Mouse (Mus musculus) midbrain, embryonic 13.5 days (tissue): ENCODE measurements around the gene Eef2. TPM values are rescaled to one million over a fixed set of nuclear protein-coding genes. Genes with fewer than 3 reads are reported as not detected.
"Not testable (repeated sequence)": the region's sequence is repeated elsewhere in the genome, so short reads cannot be mapped to it uniquely, and the experiment has no call there.

Experiments used
- ATAC-seq: fragments of 200-750 bp; cut with Nextera tagmentation; 2 replicates; pipeline ENCODE4 v1.8.0; 2017; ENCODE audit warnings: mild to moderate bottlenecking, moderate TSS enrichment, moderate library complexity
- H3K27ac ChIP-seq: fragments of 300-500 bp; sonication (generic); 2 replicates; pipeline ENCODE4 v1.5.1; 2015; ENCODE audit warnings: inconsistent platforms, mild to moderate bottlenecking, moderate library complexity
- H3K27me3 ChIP-seq: fragments of 300-500 bp; sonication (generic); 2 replicates; pipeline ENCODE4 v1.6.1; 2015; ENCODE audit warnings: mild to moderate bottlenecking, inconsistent platforms
- H3K36me3 ChIP-seq: fragments of 300-500 bp; sonication (generic); 2 replicates; pipeline ENCODE4 v1.6.1; 2015; ENCODE audit warnings: mild to moderate bottlenecking, inconsistent platforms
- H3K4me1 ChIP-seq: fragments of 300-500 bp; sonication (generic); replicated peaks from 2 replicates; pipeline ENCODE4 v1.6.1; 2015; ENCODE audit warnings: inconsistent platforms
- H3K4me2 ChIP-seq: fragments of 300-500 bp; sonication (generic); replicated peaks from 2 replicates; pipeline ENCODE4 v1.6.1; 2015; ENCODE audit warnings: moderate library complexity, mild to moderate bottlenecking, inconsistent platforms
- H3K4me3 ChIP-seq: fragments of 300-500 bp; sonication (generic); replicated peaks from 2 replicates; pipeline ENCODE4 v1.5.1; 2015; ENCODE audit warnings: mild to moderate bottlenecking, inconsistent platforms
- H3K9ac ChIP-seq: fragments of 300-500 bp; sonication (generic); replicated peaks from 2 replicates; pipeline ENCODE4 v1.6.1; 2015; ENCODE audit warnings: mild to moderate bottlenecking, inconsistent platforms
- H3K9me3 ChIP-seq: fragments of 300-500 bp; sonication (generic); 2 replicates; pipeline ENCODE4 v1.6.1; 2016; ENCODE audit warnings: mild to moderate bottlenecking, inconsistent platforms
- WGBS: fragments of 180-500 bp; shearing (Covaris S2); methylation state at CpG from one replicate; pipeline ENCODE4 v1.1.7; 2015; 5-methylcytosine and 5-hydroxymethylcytosine counted together
- polyA plus RNA-seq: library from polyadenylated mRNA; unstranded; fragments of >200 nt; fragmentation: Nextera tagmentation; extraction: Ambion mirVana; gene quantifications from 2 replicates; pipeline ENCODE4 v1.2.1, GENCODE M21; 2015

Eef2 gene
- polyA plus RNA-seq, 1 experiment from 2014 or later, result 565 TPM

GRCm38 (mm10) chr10:81175936-81176465 lies 430 bp upstream of the Eef2 start:
- ATAC-seq, result no peak

GRCm38 (mm10) chr10:81177491-81177925 lies 1.1 kb downstream of the Eef2 start:
- Histone ChIP-seq H3K4me1 (peaks cover 69% of the 10 kb centered on the region), H3K36me3 (peaks cover 51% of the 10 kb centered on the region), H3K4me3 (peak overlapping the region; percentile 100), H3K9me3 (no peaks in the 10 kb centered on the region), H3K9ac (peak overlapping the region; percentile 99), H3K4me2 (peak overlapping the region; percentile 95), H3K27ac (peak overlapping the region; percentile 96), H3K27me3 (no peaks in the 10 kb centered on the region)
- no peak for ATAC-seq
- 13% methylated on average over 16 of the region's 16 CpGs for WGBS

More at GRCm38 (mm10) chr10:81175936-81176465, 430 bp upstream of the Eef2 start:
- Histone ChIP-seq H3K36me3 (peaks cover 37% of the 10 kb centered on the region), H3K4me2 (peak overlapping the region; percentile 95), H3K27ac (peak overlapping the region; percentile 96), H3K9ac (peak overlapping the region; percentile 55; the same call in 1 of the 2 replicates), H3K9me3 (no peaks in the 10 kb centered on the region), H3K4me3 (peak overlapping the region; percentile 100), H3K4me1 (peaks cover 61% of the 10 kb centered on the region), H3K27me3 (no peaks in the 10 kb centered on the region)
- WGBS, result 7% methylated on average over 13 of the region's 13 CpGs

- Histone ChIP-seq H3K27me3 (no peaks in the 10 kb centered on the region), H3K4me3 (peak overlapping the region; percentile 100), H3K4me1 (peaks cover 65% of the 10 kb centered on the region), H3K4me2 (peak overlapping the region; percentile 95), H3K36me3 (peaks cover 51% of the 10 kb centered on the region), H3K9ac (peak overlapping the region; percentile 99), H3K9me3 (no peaks in the 10 kb centered on the region), H3K27ac (no peak overlapping the region)
- WGBS, result 68% methylated on average over 14 of the region's 14 CpGs
- ATAC-seq, result no peak
Observed at GRCm38 (mm10) chr10:81177958-81178712, 1.7 kb downstream of the Eef2 start.

- Histone ChIP-seq H3K9ac (no peak overlapping the region), H3K27me3 (no peaks in the 10 kb centered on the region), H3K4me1 (peaks cover 63% of the 10 kb centered on the region), H3K27ac (no peak overlapping the region), H3K36me3 (peaks cover 52% of the 10 kb centered on the region), H3K4me3 (0 out of 2 replicates have a peak overlapping the region, but pooled peaks have one; percentile 100), H3K9me3 (no peaks in the 10 kb centered on the region), H3K4me2 (no peak overlapping the region)
- no peak for ATAC-seq
- 94% methylated on average over 11 of the region's 11 CpGs for WGBS
Observed at GRCm38 (mm10) chr10:81178927-81179326, 2.5 kb downstream of the Eef2 start.

- H3K4me3 ChIP-seq, result no peak overlapping the region
- ATAC-seq, result no peak
- no peak overlapping the region for H3K4me2 ChIP-seq
- WGBS, result 91% methylated on average over 32 of the region's 32 CpGs
- H3K27me3 ChIP-seq, result no peaks in the 10 kb centered on the region
- 0 out of 2 replicates have a peak overlapping the region, but pooled peaks have one; percentile 20 for H3K27ac ChIP-seq
- peaks cover 60% of the 10 kb centered on the region for H3K36me3 ChIP-seq
- H3K9me3 ChIP-seq, result no peaks in the 10 kb centered on the region
- no peak overlapping the region for H3K9ac ChIP-seq
- peaks cover 58% of the 10 kb centered on the region for H3K4me1 ChIP-seq
Observed at GRCm38 (mm10) chr10:81179451-81180342, 3.3 kb downstream of the Eef2 start.

- 94% methylated on average over 13 of the region's 13 CpGs for WGBS
- Histone ChIP-seq H3K4me2 (no peak overlapping the region), H3K27ac (no peak overlapping the region), H3K27me3 (no peaks in the 10 kb centered on the region), H3K4me1 (peaks cover 45% of the 10 kb centered on the region), H3K36me3 (peaks cover 71% of the 10 kb centered on the region), H3K4me3 (no peak overlapping the region), H3K9ac (no peak overlapping the region), H3K9me3 (no peaks in the 10 kb centered on the region)
- no peak for ATAC-seq
Observed at GRCm38 (mm10) chr10:81180946-81181345, 4.5 kb downstream of the Eef2 start.

GRCm38 (mm10) chr10:81181860-81182259 lies 5.4 kb downstream of the Eef2 start:
- H3K27ac ChIP-seq, result peak overlapping the region; percentile 58

GRCm38 (mm10) chr10:81182336-81183333 lies 6.2 kb downstream of the Eef2 start, which contains the start of gene Dapk3:
TSS of gene Dapk3 (plus strand) at chr10:81183005.
- peak within 1 kb of the TSS; percentile 64 for H3K4me2 ChIP-seq
- no peaks in the 10 kb centered on the region for H3K9me3 ChIP-seq
- WGBS, result 4% methylated on average over 53 of the region's 53 CpGs
- peaks cover 82% of the 10 kb centered on the region for H3K36me3 ChIP-seq
- no peaks in the 10 kb centered on the region for H3K27me3 ChIP-seq
- peak within 1 kb of the TSS; percentile 85 for H3K27ac ChIP-seq
- peak within 1 kb of the TSS; percentile 53 for H3K4me3 ChIP-seq
- ATAC-seq, result peak; percentile 96
- peak within 1 kb of the TSS; percentile 72 for H3K9ac ChIP-seq
- H3K4me1 ChIP-seq, result peaks cover 36% of the 10 kb centered on the region

More at GRCm38 (mm10) chr10:81181860-81182259, 5.4 kb downstream of the Eef2 start:
- not testable (repeated sequence) for H3K27me3 ChIP-seq, H3K9me3 ChIP-seq, H3K4me2 ChIP-seq, ATAC-seq, H3K4me3 ChIP-seq, H3K9ac ChIP-seq
- Histone ChIP-seq H3K36me3 (peaks cover 77% of the 10 kb centered on the region), H3K4me1 (peaks cover 43% of the 10 kb centered on the region)
- WGBS, result 82% methylated on average over 12 of the region's 12 CpGs

- Histone ChIP-seq H3K4me3 (peak within 1 kb of the TSS; percentile 53), H3K27me3 (no peaks in the 10 kb centered on the region), H3K9ac (peak within 1 kb of the TSS; percentile 72), H3K27ac (peak within 1 kb of the TSS; percentile 85), H3K36me3 (peaks cover 76% of the 10 kb centered on the region), H3K4me2 (peak within 1 kb of the TSS; percentile 64), H3K9me3 (no peaks in the 10 kb centered on the region), H3K4me1 (peaks cover 25% of the 10 kb centered on the region)
- no peak for ATAC-seq
- 89% methylated on average over 5 of the region's 5 CpGs for WGBS
Observed at GRCm38 (mm10) chr10:81183805-81184204, 7.4 kb downstream of the Eef2 start, which contains the start of gene 4930442H23Rik. TSS of gene 4930442H23Rik (minus strand) at chr10:81183849.

GRCm38 (mm10) chr10:81184765-81185164 lies 8.3 kb downstream of the Eef2 start:
- H3K9ac ChIP-seq, result no peak overlapping the region
- H3K9me3 ChIP-seq, result no peaks in the 10 kb centered on the region
- H3K4me3 ChIP-seq, result no peak overlapping the region; the same call in 1 of the 2 replicates
- ATAC-seq, result no peak
- H3K36me3 ChIP-seq, result peaks cover 69% of the 10 kb centered on the region
- no peak overlapping the region for H3K27ac ChIP-seq
- no peak overlapping the region for H3K4me2 ChIP-seq
- H3K27me3 ChIP-seq, result no peaks in the 10 kb centered on the region
- 78% methylated on average over 4 of the region's 4 CpGs for WGBS
- H3K4me1 ChIP-seq, result peaks cover 19% of the 10 kb centered on the region

- Histone ChIP-seq H3K4me1 (peaks cover 19% of the 10 kb centered on the region), H3K9ac (no peak overlapping the region), H3K4me2 (no peak overlapping the region), H3K27me3 (no peaks in the 10 kb centered on the region), H3K9me3 (no peaks in the 10 kb centered on the region), H3K36me3 (peaks cover 62% of the 10 kb centered on the region), H3K27ac (no peak overlapping the region), H3K4me3 (no peak overlapping the region)
- WGBS, result 95% methylated on average over 9 of the region's 9 CpGs
- no peak for ATAC-seq
Observed at GRCm38 (mm10) chr10:81187161-81187560, 10.7 kb downstream of the Eef2 start.
